Mouse (Mus musculus) stomach, postnatal 0 days (tissue): ENCODE measurements around the gene Cenpu.

ENCODE experiments used
- CTCF ChIP-seq: IDR thresholded peaks from 2 replicates; pipeline ENCODE4 v1.5.1; 2016; ENCODE audit warnings: antibody characterized with exemption, low read depth, mild to moderate bottlenecking, moderate library complexity
- EP300 ChIP-seq: optimal IDR thresholded peaks from 2 replicates; pipeline ENCODE3; 2016; ENCODE audit warnings: antibody characterized with exemption

DNA sequence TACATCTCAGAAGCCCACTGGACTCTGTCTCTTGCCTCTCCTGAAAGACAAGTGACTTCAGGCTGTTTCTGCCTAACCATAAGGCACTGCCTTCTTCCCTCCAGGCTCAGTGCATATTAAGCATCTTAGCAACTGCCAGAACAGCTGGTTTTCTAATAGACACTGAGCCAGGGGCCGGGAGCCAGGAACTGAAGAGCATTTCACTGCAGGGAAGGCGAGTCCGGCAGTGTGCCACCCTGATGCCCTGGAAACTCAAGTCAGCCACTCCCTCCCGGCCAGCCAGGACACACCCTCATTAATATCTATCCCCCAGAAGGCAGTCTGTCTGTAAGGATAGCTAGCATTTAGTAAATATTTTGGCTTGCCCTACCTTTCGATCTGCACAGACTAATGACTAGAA is 12.1 kb upstream of the Cenpu start:
- TF ChIP-seq CTCF (no peak), EP300 (no peak)
